Mouse (Mus musculus) layer of hippocampus, postnatal 10 days (tissue): ENCODE data around the gene Vps72. TPM values are rescaled to one million over a fixed set of nuclear protein-coding genes. Genes with fewer than 3 reads are reported as not detected.
"Not testable (repeated sequence)": the region's sequence is repeated elsewhere in the genome, so short reads cannot be mapped to it uniquely, and the experiment has no call there.

Experiments used
- DNase-seq, 2 experiments: peaks; one replicate each; pipeline ENCODE4 v3.0.0; 2021; ENCODE audit warnings: low spot score in 2 of 2
- total RNA-seq, 2 experiments: library from RNA; stranded (reverse); gene quantifications; 2 replicates each; pipeline ENCODE4 v1.2.3; 2021

The Vps72 gene
- total RNA-seq, 2 experiments from 2014 or later, result 44.4 to 47.7 TPM

DNA sequence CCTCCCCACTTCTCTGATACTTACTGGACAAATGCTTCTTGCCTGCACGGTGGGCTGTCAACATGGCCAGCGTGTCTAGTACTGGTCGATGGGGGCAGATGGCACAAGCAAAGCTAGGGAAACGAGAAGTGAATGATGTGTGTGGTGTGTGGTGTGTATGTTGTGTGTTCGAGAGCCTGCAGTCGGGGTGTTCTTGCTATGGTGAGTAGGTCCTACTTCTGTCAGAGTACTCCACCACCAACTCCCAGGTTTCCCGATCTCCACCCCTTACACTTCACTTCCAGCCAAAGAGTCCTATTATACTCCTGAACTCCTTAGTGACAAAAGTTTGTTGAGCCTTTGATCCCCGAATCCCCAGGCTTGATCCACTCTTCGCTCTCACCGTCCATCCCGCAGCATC, 22.4 kb downstream of the Vps72 start:
- DNase-seq, result no peak

DNA sequence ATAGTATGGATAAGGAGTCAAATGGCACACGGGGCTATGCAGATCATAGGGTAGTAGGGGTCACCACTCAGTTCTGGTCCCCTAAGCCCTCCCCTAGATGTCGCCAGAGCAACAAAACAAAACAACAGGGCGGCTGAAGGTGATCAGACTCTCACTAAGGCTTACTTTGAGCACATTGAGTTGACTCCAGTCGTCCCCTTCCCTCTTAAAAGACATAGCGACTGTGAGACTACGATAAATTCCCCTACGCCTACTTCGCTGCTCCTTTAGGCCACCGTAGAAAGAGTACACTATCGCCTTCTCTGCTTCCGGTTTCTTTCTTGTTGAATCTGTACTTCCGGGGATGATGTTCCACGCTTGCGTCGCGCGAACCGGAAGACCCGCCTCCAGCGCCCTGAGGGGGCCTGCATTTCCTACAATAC, 22.9 kb downstream of the Vps72 start, which contains the start of the genes Scnm1 and Lysmd1:
Gene Scnm1 (minus strand): TSS at position 332 of the 422 bp plus-strand sequence.
Gene Lysmd1 (plus strand): TSS at position 409 of the 422 bp plus-strand sequence.
- DNase-seq, result peak; percentile 79 to 84

DNA sequence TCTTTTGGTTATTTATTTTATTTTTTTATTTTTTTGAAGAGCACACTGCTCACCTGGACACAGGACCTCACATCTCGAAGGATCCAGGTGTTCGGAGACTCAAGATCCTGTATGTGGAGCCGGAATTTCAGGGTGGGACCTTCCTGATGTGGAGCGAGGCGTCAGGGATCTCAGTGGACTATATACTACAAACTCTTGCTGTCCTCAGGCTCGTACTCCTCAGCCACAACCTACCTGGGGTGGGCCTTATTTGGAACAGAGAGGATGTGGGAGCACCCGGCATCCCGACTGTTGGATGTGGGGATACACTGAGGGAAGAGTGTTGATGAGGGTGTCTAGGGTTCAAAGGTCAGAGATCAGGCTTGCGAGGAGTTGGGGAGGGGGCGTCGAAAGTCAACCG, 23.3 kb downstream of the Vps72 start:
- not testable (repeated sequence) for DNase-seq

DNA sequence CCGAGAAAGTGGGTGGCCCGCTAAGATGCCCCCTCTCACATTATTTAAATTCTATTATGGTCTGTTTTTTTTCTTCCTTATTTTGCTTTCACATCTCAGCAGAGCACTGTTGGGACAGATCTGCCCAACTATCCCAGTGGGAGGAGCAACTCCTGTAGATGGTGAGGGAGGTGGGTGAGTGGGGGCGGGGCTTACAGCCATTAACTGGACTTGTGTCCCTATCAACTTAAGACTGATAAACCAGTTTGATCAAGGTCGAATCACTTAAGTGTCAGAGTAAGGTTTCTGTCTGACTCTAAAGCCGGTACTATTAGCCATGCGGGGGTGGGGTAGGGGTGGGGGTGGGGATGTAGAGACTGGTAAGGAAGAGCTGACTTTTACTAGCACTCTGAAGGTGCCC, 24.2 kb downstream of the Vps72 start:
- peak in 1 of 2 experiments; percentile 44 for DNase-seq

DNA sequence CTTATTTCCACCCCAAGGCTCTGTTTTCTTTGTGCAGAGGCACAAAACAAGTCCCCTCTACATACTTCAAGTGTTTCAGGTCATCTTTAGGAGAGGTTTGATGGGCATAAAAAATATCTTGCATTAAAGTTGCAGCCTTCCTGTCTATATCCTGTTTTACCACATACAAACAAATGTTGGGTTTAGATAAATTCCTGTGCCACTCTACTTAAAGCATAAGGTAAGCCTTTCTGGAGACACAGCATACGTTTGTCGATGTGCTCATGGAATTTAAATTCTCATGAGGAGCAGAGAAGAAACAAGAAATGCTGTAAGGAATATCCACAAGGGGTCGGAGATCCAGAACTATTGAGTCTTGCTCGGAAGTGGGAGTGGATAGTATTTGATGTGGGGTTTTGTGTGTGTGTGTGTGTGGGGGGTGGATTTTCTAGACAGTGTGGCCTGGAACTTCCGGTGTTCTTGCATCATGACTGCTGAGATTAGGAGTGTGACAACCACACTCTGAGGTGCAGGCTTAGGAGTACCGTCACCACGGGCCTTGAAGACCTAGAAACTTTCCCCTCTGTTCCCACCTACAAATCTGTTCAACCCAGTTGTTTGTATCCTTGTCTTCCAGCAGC, 24.7 kb downstream of the Vps72 start:
- no peak for DNase-seq

DNA sequence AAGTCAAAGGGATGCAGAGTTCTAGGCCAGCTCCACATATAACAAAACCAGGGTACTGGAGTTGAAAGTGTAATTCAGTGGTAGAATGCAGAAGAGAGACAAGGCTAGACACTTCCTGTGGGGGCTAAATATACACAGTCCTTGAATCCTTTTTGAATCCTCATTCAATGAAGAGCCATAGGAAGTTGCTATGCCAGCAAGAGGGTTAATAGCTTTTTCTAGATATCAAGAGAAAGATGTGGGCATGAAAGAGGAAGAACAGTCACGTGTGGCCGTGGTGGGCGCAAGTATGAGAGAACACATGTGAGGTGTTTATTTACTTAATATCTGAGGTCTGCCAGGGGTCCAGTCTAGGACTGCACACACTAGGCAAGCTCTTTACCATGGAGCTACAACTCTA, 25.5 kb downstream of the Vps72 start:
- DNase-seq, result no peak

DNA sequence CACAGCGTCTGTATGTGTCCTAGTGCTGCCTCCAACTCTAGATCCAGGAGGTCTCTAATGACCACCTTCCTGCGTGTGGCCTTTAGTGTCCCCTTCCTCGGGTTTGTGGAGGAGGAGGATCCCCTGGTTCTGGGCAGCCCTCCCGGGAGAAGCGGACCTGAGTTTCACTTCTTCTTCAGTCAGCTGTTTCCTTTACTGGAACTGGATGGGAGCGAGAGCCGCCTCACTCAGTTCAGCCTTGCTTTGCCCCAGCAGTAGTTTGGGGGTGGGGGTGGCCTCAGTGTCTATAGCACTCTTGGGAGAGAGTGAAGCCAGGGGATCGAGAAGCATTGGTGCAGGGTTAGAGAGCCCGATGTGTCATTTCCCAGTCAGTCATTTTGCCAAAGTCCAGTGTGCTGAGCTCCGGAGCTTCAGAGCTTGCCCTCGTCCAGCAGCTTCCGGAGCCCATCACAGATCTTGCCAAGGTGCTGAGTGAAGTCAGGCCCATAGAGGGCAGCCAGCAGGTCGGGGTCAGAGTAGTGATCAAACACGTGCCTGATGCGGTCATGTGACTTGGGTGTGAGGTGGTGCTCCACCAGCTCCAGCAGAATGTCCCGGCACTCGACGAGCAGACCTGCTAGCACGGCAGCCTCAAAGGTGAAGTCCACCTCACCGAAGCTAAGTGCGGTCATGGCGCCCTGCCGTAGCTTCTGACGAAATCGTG, 28.9 kb downstream of the Vps72 start:
- no peak for DNase-seq

DNA sequence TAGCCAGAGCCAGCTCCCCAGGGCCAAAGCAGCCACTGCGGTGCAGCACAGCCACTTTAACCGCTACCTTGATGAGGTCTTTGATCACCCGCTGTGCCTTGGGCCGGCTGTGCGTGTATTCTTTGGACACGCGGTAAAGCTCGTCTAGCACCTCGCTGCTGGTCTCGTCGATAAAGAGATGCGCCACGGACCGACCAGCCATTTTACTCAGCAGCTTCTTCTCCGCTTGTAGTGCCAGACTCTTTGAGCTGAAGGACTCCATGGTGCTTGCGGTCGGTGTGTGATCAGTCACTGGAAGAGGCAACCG, 29.4 kb downstream of the Vps72 start:
- no peak for DNase-seq

DNA sequence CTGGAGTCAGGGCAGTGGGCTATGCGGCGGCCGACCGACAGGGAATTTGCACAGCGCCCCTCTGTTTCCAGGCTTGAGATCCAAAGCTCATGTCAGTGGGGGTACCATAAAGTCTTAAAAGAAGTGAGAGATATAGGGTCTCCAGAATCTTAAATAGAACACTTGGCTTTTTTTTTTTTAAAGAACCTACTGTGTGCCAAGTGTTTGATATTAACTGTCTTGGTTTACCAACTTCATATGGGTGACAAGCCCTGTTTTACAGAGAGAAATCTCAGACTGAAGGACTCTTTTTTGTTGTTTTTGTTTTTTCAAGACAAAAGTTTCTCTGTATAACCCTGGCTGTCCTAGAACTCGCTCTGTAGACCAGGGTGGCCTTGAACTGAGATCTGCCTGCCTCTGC, 30.0 kb downstream of the Vps72 start:
- DNase-seq, result no peak

DNA sequence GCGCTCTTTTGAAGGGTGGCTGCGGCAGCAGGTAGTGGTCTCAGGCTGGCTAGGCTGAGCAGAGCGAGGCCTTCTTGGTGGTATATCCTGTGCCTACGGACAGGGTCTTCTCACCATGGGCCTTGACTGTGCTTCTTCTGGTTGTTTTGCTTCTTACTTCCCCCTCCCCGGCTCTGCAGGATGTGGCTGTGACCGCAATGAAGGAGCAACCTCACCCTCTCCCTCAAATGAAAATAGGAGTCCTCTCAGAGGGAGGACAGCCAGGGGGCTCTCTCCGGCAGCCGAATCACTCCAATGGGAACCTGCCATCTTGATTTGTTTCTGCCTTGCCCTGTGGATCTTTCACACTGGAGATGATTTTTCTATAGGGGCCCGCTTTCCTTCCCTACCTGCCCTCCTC, 30.7 kb downstream of the Vps72 start:
- no peak for DNase-seq

DNA sequence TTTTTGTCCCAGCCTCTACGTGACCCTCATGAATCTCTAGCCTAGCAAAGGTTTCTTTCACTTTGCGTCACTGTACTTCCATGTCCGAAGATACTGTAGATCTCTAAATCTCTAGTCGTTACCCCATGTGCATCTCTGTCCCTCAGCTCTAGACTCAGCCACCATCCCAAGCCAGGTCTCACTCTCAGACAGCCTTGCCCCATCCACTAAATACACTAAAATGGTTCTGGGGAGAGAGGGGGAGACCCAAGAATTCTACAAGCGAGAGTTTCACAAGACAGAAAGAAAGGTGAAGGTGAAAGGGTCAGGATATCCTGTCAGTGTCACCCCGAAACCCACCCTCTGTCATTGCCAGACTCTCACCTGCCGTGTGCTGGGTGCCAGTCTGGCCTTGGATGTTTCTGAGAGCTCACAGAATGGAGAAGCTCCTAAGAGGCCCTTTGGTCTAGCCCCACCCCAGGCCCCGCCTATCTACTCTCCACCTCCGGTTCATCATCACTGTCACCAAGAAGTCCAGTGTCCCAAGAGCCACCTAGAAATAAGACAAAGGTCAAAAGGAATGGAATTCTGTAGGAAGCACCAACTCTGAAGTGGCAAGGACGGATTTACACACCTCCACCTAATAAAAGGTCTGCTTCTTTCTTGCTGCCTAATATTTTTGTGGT, 31.3 kb downstream of the Vps72 start, which contains the start of gene Tnfaip8l2:
Gene Tnfaip8l2 (minus strand): TSS at position 409 of the 665 bp plus-strand sequence.
- DNase-seq, result no peak

DNA sequence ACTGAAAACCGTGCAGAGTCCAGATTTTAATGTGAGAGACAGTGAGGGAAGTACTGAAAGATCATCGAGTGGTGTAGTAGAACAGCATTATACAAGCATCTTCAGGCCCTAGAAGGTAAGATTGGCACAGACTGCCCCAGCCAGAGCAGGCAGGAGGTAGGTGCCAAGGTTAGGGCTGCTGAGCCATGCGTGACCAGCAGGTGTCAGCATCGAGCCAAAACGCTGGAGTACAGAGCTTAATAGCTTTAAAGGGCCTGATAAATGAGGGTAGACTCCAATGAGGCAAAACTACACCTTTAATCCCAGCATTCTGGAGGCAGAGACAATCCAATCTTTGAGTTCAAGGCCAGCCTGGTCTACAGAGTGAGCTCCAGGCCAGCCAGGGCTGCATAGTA, 31.8 kb downstream of the Vps72 start:
- DNase-seq, result peak; percentile 93 to 94

DNA sequence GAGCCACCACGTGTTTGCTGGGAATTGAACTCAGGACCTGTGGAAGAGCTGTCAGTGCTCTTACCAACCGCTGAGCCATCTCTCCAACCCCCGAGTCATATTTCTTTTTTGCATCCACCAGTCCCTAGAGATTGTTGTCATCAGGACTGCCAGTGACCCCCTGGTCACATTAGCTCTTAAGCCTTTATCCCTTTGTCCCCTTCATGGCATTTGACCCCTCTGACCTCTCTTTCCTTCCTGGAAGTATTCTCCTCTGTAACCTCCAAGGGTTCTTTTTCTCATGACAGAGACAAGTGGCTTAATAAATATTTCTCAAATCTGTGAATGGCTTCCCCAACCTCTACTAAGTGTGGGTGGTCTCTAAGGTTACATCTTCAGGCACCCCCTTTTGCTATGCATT, 37.1 kb downstream of the Vps72 start:
- no peak for DNase-seq

DNA sequence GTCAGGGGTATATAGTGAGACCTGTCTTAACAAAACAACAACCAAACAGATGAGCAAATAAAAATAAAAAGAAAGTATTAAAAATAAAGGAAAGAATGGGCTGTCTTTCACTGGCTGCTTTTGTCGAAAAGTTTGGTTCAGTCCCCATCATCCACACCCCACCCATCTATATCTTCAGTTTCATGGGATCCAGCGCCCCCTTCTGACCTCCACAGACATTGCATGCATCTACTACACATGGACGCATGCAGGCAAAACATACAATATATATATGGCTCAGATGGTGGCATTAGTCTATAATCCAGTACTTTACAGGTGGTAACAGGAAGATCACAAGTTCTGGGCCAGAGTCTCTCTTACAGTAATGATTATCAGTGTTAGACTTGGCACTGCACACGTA, 43.1 kb downstream of the Vps72 start:
- DNase-seq, result peak in 1 of 2 experiments; percentile 32

DNA sequence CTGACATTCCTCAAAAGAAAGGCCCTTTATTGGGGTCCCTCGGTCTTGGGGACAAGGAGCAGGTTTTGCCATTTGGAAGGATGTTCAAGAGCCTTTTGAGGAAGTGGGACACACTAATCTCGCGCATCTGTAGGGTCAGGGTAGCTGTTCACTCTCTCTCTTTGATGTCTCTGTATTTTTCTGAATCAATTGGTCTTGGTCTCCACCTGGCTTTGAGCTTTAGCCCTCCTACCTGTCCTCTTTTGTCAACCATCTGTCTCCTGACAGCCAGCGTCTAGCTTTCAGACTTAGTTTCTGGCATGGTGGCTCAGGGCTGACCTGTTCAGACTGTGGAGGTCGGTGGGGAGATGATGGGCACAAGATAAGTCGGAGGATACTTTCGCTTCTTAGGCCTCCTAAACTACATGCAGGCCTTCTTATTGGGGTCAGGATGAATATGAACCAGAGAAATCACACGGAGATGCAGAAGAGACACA, 48.7 kb downstream of the Vps72 start:
- no peak for DNase-seq

DNA sequence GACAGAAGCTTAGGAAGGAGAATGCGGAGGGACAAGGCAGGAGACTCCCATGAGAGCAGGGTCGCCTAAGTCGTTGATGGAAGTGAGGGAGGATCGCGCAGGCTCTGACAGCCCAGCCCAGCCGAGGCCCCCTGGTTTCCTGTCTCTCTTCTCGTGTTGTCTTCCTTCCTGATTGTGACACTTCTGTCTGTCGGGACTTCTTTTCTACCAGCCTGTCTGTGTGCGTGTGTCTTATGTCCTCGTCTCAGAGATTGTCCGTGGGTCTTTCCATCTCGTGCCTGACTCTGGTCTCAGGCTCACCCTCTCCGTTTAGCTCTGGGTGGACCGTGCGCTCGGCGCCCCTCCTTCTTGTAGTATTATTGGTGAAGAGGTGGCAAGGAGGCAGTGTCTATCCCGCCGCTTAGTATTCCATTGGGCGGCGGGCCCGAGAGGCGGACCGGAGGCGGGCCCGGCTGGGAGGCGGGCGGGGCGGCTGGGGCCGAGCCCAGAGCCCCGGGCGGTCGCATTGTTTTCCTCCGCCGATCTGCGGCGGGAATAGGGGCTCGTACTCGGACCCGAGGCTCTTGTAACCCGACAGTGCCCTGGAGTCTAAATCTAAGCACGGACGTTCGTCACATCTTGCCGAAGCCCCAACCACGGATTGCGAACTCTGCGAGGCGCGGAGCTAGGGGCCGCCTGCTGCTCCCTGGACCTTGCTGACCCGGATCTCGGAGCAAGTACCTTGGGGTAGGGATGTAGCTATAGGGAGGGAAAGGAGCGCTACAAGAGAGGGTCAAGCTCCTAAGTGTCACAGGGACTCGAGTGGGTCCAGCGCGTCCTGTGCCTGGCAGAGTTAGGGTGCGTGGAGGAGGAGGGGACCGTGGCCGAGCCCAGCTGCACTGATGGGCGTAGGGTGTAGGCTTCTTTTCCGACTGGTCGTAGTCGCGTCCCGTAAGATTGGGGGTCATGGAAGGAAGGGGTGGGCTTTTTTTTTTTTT, 49.5 kb downstream of the Vps72 start, which contains the start of gene Sema6c:
Gene Sema6c (plus strand): TSS at position 471 of the 977 bp plus-strand sequence.
- DNase-seq, result peak; percentile 79 to 89

DNA sequence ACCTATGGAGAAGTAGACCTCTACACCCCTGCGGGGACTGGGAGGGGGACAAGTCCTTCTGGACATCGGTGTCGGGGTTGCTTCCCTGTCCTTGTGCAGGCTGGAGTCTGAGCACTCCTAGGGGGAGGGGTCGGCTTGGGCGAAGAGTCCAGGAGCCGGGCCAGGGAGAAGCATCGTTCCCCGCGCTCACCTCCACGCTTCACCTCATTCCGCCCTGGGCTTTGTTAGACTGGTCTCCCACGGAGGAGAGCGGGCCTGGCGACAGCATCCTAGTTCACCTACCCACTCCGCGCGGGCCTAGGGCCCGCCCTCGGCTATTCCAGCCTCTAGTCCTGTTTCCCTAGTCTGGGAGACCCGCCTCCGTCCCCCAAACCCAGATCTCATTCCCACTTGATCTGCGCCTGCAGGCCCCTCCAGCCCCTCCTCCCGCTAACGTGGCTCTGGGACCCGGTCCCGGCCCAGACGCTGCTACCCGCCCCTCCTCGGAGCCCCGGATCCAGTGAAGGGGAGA, 50.3 kb downstream of the Vps72 start:
- DNase-seq, result no peak

DNA sequence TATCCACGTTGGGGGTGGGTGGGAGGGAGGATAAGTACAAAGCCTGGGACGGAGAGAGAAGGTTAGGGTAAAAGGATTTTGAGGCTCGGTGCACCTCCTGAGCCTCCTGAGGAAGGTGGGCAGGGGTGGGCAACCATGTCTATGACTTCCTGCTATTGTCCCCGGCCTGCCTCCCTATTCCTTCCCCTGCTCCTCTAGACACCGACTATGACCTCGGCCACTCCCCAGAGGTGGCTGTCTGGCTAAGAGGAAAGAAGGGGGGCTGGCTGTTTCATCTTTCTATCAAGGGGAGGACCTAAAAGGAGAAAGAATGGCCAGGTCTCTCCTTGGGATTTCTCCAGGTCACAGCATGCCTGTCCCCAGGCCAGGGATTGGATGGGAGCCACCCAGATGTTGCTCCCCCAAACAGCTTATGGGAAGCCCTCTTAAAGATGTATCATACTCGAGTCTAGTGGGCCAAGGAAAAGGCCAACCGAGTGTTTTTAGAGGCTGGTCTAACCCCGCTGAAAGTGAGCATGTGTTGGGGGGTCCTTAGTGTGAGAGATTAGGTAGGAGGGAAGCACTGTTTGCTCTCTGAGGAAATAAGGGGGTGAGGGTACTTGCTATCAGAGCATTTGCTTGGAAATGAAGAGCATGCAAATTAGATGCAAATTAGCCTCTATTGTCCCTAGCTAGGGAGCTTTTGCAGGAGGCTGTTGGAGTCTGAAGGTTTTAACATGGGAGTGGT, 51.0 kb downstream of the Vps72 start:
- DNase-seq, result no peak

DNA sequence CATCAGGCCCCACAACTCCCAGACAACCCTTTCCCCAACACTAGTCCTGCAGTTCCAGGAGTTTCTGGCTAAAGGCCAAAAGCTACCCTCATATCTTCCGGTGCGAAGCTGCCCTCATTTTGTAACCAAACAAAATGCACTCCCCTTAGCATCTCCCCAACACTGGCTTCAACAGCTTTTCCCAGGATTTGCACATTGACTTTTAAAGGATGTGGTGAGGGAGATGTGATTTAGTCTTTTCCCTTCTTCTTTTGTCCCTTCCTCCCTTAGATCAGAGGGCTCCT, 51.5 kb downstream of the Vps72 start:
- no peak for DNase-seq
